Mouse (Mus musculus): ENCODE results near the gene Llgl2. TPM values are rescaled to one million over a fixed set of nuclear protein-coding genes. Genes with fewer than 3 reads are reported as not detected.
"Not testable (repeated sequence)": the region's sequence is repeated elsewhere in the genome, so short reads cannot be mapped to it uniquely, and the experiment has no call there.

Gene Llgl2
- polyA plus RNA-seq, 1 experiment from 2014 or later, result 66.0 TPM

DNA sequence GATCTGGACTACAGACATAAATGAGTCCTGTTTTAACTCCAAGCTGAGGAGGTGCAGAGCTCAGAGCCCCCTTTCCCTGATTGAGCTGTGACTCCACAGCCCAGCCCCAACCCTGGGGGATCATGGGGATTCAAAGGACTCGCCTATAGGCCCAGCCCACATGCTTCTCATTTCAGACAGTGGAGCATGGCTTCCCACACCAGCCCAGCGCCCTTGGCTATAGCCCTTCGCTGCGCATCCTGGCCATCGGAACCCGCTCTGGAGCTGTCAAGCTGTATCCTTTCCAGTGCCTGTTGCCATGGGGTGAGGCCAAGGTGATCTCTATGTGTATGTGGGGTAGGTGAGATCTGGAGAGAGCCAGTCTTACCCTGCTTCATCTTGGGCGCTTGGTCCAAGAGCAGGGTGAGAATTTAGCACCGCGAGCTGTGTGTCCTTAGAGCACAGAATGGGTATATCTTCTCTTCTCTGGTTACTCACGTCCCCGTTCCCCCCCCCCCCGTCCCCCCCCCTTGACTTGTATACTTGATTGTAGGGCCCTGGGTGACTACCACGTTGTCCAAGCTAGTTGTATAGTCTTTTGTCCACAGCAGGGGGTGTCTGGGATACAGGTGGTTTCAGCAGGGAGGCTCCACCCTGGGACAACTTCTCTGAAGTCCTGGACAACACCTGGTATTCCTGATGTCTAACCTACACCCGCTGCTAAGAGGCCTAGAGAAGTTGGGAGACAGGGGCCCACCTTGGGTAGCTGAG, 19.5 kb downstream of the Llgl2 start:
- 75% methylated on average over 11 of the region's 14 CpGs for WGBS
- Histone ChIP-seq H3K9ac (replicated peaks; ENCODE audit: low read depth) (no peak overlapping the region), H3K4me1 (ENCODE audit: insufficient read depth, low read depth, low read length) (peaks cover 25% of the 10 kb centered on the region), H3K4me3 (ENCODE audit: low read depth, low read length) (no peak overlapping the region), H3K4me2 (replicated peaks; ENCODE audit: low read depth, low read length) (no peak overlapping the region), H3K36me3 (ENCODE audit: insufficient read depth, low read length) (peaks cover 12% of the 10 kb centered on the region), H3K27ac (ENCODE audit: low read length) (peak overlapping the region; percentile 84), H3K27me3 (replicated peaks; ENCODE audit: insufficient read depth, low read length) (no peaks in the 10 kb centered on the region), H3K9me3 (ENCODE audit: low read length) (no peaks in the 10 kb centered on the region)
- no peak for ATAC-seq
- TF ChIP-seq CTCF (IDR thresholded peaks at IDR 0.05), result no peak
- TF ChIP-seq EP300 (IDR thresholded peaks at IDR 0.05), result no peak
- no peak for DNase-seq (ENCODE audit: low spot score)

GRCm38 (mm10) chr11:115843891-115844239, 20.0 kb downstream of the Llgl2 start:
- Histone ChIP-seq H3K4me1 (ENCODE audit: insufficient read depth, low read depth, low read length) (peaks cover 25% of the 10 kb centered on the region), H3K9ac (replicated peaks; ENCODE audit: low read depth) (no peak overlapping the region), H3K27me3 (replicated peaks; ENCODE audit: insufficient read depth, low read length) (no peaks in the 10 kb centered on the region), H3K4me2 (replicated peaks; ENCODE audit: low read depth, low read length) (no peak overlapping the region), H3K27ac (ENCODE audit: low read length) (peak overlapping the region; percentile 84), H3K9me3 (ENCODE audit: low read length) (no peaks in the 10 kb centered on the region), H3K36me3 (ENCODE audit: insufficient read depth, low read length) (peaks cover 12% of the 10 kb centered on the region), H3K4me3 (ENCODE audit: low read depth, low read length) (no peak overlapping the region)
- DNase-seq (ENCODE audit: low spot score) (peak; percentile 67), ATAC-seq (peak; percentile 31)
- TF ChIP-seq EP300 (IDR thresholded peaks at IDR 0.05), result no peak
- no peak for TF ChIP-seq CTCF (IDR thresholded peaks at IDR 0.05)
- 60% methylated on average over 5 of the region's 5 CpGs for WGBS

GRCm38 (mm10) chr11:115844240-115844639, 20.4 kb downstream of the Llgl2 start:
- TF ChIP-seq CTCF (IDR thresholded peaks at IDR 0.05) (no peak), EP300 (IDR thresholded peaks at IDR 0.05) (no peak)
- no peak overlapping the region for H3K4me3 ChIP-seq (ENCODE audit: low read depth, low read length)
- H3K27me3 ChIP-seq (replicated peaks; ENCODE audit: insufficient read depth, low read length), result no peaks in the 10 kb centered on the region
- H3K36me3 ChIP-seq (ENCODE audit: insufficient read depth, low read length), result peaks cover 12% of the 10 kb centered on the region
- ATAC-seq, result no peak
- H3K4me2 ChIP-seq (replicated peaks; ENCODE audit: low read depth, low read length), result no peak overlapping the region
- peak overlapping the region; percentile 68 for H3K27ac ChIP-seq (ENCODE audit: low read length)
- DNase-seq (ENCODE audit: low spot score), result no peak
- H3K9ac ChIP-seq (replicated peaks; ENCODE audit: low read depth), result no peak overlapping the region
- no peaks in the 10 kb centered on the region for H3K9me3 ChIP-seq (ENCODE audit: low read length)
- peaks cover 23% of the 10 kb centered on the region for H3K4me1 ChIP-seq (ENCODE audit: insufficient read depth, low read depth, low read length)
- 57% methylated on average over 8 of the region's 8 CpGs for WGBS

DNA sequence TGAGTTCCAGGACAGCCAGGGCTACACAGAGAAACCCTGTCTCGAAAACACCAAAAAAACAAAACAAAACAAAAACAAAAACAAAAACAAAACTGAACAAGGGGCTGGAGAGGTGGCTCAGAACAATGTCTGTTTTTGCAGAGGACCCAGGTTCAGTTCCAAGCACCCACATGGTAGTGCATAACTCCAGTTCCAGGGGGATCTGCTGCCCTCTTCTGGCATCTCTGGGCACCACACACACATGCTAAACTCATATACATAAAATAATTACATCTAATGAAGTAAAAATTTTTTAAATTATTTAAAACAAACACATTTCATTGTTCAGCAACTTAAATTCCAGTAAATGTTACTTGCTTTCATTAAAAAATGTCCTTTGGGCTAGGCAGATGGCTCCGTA, 22.0 kb downstream of the Llgl2 start:
- Histone ChIP-seq H3K9ac (replicated peaks; ENCODE audit: low read depth) (no peak overlapping the region), H3K36me3 (ENCODE audit: insufficient read depth, low read length) (peaks cover 12% of the 10 kb centered on the region), H3K4me3 (ENCODE audit: low read depth, low read length) (no peak overlapping the region), H3K27me3 (replicated peaks; ENCODE audit: insufficient read depth, low read length) (no peaks in the 10 kb centered on the region), H3K9me3 (ENCODE audit: low read length) (no peaks in the 10 kb centered on the region), H3K27ac (ENCODE audit: low read length) (no peak overlapping the region), H3K4me2 (replicated peaks; ENCODE audit: low read depth, low read length) (no peak overlapping the region), H3K4me1 (ENCODE audit: insufficient read depth, low read depth, low read length) (peaks cover 13% of the 10 kb centered on the region)
- 96% methylated on average over 2 of the region's 2 CpGs for WGBS
- DNase-seq (ENCODE audit: low spot score) (no peak), ATAC-seq (no peak)
- TF ChIP-seq CTCF (IDR thresholded peaks at IDR 0.05) (0 out of 2 replicates have a peak, but pooled peaks have one; percentile 25), EP300 (IDR thresholded peaks at IDR 0.05) (no peak)

DNA sequence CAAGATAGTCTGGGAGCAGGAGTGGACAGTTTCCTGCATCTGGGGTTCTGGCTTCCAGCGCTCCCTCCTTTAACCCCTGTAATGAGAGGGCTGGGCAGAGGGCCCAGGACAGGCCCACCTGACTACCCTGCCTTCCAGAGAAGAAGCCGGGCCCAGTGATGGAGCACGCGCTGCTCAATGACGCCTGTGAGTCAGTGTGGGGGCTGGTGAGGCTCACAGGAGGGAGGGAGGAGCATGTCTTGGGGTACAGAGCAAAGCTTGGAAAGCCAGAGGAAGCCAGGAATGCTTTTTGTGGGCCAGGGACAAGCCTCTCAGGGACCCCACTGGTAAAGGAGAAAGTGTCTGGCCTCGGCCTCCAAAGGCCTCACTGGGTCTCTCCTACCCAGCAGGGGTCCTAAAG, 30.8 kb downstream of the Llgl2 start:
- no peak overlapping the region for H3K4me3 ChIP-seq (ENCODE audit: low read depth, low read length)
- H3K4me1 ChIP-seq (ENCODE audit: insufficient read depth, low read depth, low read length), result no peaks in the 10 kb centered on the region
- TF ChIP-seq CTCF (IDR thresholded peaks at IDR 0.05) (no peak), EP300 (IDR thresholded peaks at IDR 0.05) (no peak)
- DNase-seq (ENCODE audit: low spot score) (no peak), ATAC-seq (no peak)
- H3K9me3 ChIP-seq (ENCODE audit: low read length), result no peaks in the 10 kb centered on the region
- H3K9ac ChIP-seq (replicated peaks; ENCODE audit: low read depth), result no peak overlapping the region
- peaks cover 17% of the 10 kb centered on the region; the same call in 1 of the 2 replicates for H3K36me3 ChIP-seq (ENCODE audit: insufficient read depth, low read length)
- WGBS, result 75% methylated on average over 6 of the region's 6 CpGs
- no peak overlapping the region for H3K27ac ChIP-seq (ENCODE audit: low read length)
- no peak overlapping the region for H3K4me2 ChIP-seq (replicated peaks; ENCODE audit: low read depth, low read length)
- H3K27me3 ChIP-seq (replicated peaks; ENCODE audit: insufficient read depth, low read length), result peaks cover 16% of the 10 kb centered on the region

DNA sequence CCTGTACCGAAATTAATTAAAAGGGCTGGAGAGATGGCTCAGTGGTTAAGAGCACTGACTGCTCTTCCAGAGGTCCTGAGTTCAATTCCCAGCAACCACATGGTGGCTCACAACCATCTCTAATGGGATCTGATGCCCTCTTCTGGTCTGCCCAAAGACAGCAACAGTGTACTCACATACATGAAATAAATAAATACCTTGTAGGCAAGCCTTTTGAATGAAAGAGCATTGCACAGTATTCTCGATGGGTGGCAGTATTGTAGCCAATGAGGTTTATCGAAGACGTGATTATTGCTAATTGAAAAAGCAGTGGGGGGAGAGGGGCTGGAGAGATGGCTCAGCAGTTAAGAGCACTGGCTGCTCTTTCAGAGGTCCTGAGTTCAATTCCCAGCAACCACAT, 33.3 kb downstream of the Llgl2 start:
- peaks cover 22% of the 10 kb centered on the region for H3K27me3 ChIP-seq (replicated peaks; ENCODE audit: insufficient read depth, low read length)
- not testable (repeated sequence) for H3K27ac ChIP-seq (ENCODE audit: low read length); DNase-seq (ENCODE audit: low spot score); H3K4me1 ChIP-seq (ENCODE audit: insufficient read depth, low read depth, low read length); H3K4me2 ChIP-seq (replicated peaks; ENCODE audit: low read depth, low read length); H3K36me3 ChIP-seq (ENCODE audit: insufficient read depth, low read length); ATAC-seq; H3K4me3 ChIP-seq (ENCODE audit: low read depth, low read length); H3K9me3 ChIP-seq (ENCODE audit: low read length); H3K9ac ChIP-seq (replicated peaks; ENCODE audit: low read depth)
- WGBS, result 89% methylated on average over 4 of the region's 4 CpGs
- TF ChIP-seq CTCF (IDR thresholded peaks at IDR 0.05), result peak; percentile 9; the same call in 1 of the 2 replicates
